Mouse (Mus musculus): ENCODE results near the gene Fem1a.
A peak's percentile ranks its signal among the peaks of the same experiment; 100 is the strongest.

Gene Fem1a

DNA sequence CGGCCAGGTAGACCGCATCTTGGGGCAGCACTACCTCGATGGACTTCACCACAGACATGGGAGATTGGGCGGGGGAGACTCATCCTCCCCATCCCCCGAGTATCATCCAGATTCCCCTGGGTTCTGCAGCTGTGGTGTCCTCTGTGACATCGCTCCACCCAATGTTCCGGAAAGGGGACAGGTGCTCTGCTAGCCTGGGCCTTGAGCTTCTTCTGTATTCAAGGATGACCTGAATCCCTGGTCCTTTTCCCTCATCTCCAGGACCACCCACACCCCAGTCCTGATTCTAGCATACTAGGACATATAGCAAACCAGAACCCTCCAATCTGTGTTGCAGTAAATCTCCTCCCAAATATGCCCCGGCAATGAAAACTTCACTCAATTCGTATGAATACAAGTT, 43.6 kb downstream of the Fem1a start, which contains the start of gene Arrdc5:
TSS of gene Arrdc5 (minus strand) at position 101 of the 400 bp plus-strand sequence.
- no peak for DNase-seq (ENCODE audit: extremely low read depth, insufficient read length, low spot score)

- peak; percentile 69 for DNase-seq (ENCODE audit: extremely low read depth, insufficient read length, low spot score)
These were observed 45.9 kb downstream of the Fem1a start for GRCm38 (mm10) chr17:56302363-56302996.

DNA sequence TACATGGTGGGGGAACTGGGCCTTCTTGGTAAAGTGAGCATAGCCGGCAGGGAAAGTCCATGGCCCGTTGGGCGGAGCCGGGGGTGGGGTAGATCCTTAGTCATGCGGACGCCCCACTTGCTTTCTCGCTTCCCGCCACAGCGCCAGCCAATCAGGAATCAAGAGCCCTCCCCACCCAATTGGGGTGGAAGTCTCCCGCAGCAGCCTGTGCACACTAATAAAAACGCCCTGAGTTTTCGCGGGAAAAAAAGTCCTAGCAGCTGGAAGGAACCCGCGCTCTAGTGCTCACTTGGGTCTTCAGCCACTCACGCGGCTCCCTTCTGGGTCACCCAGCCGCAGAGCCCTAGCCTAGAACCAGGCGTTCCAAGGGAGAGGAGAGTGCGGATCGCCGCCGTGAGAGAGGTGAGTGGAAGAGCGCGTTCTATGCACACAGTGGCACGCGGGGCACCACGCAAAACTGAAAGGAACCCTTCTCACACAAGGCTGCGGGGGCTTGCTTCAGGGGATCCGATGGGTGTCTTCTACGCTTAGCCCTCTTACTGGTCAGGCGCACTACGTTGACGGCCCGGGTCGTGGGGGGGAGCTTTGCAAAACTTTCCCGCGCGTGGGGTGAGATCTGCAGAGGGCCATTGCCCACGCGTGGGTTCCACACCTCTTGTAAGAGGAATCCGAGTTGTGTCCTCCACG, 46.7 kb downstream of the Fem1a start, which contains the start of gene Uhrf1:
TSS of gene Uhrf1 (plus strand) at position 162 of the 687 bp plus-strand sequence.
- DNase-seq (ENCODE audit: extremely low read depth, insufficient read length, low spot score) = peak; percentile 93

- peak; percentile 97 for DNase-seq (ENCODE audit: extremely low read depth, insufficient read length, low spot score)
These were observed 47.4 kb downstream of the Fem1a start for GRCm38 (mm10) chr17:56303847-56304586.

DNA sequence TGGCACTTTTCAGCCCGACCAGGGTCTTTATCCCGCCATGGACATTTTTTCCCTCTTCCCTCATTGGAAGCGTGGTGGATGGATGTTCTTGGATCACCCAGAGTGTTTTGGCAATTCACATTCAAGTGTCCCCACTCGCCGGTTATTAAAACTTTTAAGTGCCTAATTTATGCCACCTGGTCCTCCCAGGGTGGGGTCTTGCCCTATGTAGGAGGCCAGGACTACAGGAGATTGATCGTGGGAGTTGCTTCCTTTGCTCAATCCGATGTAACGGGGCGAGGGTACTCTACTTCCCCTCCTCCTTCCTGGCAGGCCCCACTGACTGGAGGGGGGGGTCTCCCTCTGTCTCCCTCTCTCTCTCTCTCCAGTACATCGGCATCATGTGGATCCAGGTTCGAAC, 48.1 kb downstream of the Fem1a start:
- no peak for DNase-seq (ENCODE audit: extremely low read depth, insufficient read length, low spot score)

- DNase-seq (ENCODE audit: extremely low read depth, insufficient read length, low spot score) = no peak
These were observed 48.5 kb downstream of the Fem1a start for GRCm38 (mm10) chr17:56305156-56305555.

GRCm38 (mm10) chr17:56305826-56306225, 49.2 kb downstream of the Fem1a start:
- no peak for DNase-seq (ENCODE audit: extremely low read depth, insufficient read length, low spot score)

DNA sequence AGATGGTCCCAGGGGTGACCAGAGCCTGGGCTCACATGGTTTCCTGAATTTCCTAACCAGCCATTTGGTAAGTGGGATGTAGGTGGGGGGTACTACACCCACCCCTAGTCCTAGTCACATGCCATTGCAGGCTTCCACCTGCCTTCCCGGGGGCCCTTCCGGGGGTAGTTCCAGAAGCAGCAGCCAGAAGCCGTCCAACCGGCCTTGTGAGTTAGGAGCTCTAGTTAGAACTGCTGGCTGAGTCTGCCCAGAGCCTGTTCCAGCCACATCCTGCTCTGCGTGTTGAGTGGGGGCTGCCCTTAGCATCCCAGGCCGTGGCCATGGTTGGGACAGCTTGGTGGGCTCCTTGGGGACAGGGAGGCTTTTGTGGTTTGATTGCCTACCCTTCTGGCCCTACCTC, 51.5 kb downstream of the Fem1a start:
- DNase-seq (ENCODE audit: extremely low read depth, insufficient read length, low spot score) = no peak

DNA sequence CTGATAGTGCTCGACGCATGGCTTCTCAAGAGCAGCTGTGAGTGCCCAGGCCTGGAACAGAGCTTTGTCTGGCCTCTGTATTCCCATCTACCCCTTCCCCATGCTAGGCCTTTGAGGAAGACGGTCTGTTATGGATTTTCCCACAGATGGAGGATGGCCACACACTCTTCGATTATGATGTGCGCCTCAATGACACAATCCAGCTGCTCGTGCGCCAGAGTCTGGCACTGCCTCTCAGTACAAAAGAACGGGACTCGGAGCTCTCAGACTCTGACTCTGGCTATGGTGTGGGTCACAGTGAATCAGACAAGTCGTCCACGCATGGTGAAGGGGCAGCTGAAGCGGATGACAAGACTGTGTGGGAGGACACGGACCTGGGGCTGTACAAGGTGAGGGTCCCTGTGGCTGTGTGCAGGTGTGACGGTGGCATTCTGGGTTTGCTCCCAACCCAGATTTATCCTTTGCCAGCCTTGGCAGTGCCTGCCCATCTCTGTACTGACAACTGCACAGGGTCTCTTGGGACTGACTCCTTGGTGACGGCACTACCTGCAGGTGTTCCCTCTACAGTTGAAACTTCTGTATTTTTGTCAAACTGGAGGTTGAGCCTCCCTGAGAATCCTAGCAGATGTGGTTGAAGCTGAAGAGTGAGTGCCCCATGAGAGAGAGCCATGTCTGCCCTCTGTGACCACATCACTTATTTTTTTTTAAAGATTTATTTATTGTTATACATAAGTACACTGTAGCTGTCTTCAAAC, 52.8 kb downstream of the Fem1a start:
- no peak for DNase-seq (ENCODE audit: extremely low read depth, insufficient read length, low spot score)

Measured in 3134 (cell line).